Mouse (Mus musculus): ENCODE measurements around the gene Boc.
A peak's percentile ranks its signal among the peaks of the same experiment; 100 is the strongest.

Boc gene

DNA sequence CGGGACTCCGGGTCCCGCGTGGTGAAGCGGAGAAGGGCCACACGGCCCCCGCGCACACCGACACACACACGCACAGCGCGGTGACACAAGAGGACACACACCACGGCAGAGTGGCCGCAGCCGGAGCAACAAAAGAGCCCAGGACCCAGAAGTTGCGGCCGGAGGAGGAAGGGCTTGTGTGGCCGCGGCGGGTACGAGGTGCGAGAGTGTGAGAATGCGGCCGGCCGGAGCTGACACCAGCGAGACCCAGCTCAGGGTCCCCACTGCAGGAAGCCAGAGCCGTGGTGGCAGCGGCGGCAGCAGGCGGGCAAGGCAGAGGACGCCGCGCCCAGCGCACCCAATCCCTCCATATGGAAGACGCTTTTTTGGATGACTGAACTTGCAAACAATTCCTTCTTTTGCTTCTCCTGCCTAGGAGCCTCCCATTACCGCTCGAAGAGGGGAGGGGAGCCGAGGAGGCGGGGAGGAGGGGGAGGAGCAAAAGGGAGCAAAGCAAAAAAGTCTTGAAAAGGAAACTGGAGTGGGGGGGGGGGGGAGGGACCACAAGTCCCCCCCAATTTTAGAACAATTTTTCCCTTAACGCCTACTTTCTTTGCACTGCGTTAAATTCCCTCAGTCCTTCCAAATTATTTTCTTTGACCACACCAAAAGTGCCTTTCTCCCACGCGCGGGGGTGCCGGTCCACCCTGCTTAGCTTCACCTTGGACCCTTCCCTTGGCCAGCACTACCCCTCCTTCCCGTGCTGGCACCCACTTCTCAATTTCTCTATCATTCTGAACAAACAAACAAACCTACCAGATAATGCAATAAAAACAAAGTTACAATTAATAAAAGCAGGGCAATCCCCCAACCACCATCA, at the start of gene Boc:
Gene Boc, minus strand, starts transcription at position 427 of the 859 bp plus-strand sequence.
- peak; percentile 78 for DNase-seq (ENCODE audit: low read depth, low spot score)

GRCm38 (mm10) chr16:44606643-44607042, 47.9 kb upstream of the Boc start:
- DNase-seq (ENCODE audit: low read depth, low spot score), result no peak

DNA sequence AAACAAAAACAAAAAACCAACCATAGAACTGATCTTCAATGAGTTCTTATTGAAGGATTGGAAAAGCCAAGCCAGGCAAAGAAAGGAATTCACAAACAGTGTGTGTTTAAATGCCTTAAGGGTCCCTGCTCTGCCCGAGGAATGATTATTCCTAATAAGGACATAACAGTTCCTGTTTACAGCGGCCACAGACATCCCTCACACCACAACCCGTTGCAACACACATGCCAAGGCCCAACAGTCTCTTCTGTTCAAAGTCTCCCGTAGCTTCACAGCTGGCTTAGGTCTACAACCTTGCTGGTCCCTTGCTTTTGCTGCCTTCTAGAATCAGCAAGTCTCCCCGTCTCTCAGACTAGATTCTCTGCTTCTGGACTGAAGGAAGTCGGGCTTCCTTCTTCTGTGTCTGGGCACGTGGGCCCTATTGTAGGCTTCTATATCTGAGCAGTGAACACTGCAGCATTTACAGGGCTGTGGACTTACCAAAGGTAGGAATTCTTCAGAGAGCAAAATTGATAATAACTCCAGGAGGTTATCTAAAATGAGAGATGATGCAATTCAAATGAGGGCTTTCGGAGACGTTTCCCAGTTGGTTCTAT, 45.4 kb upstream of the Boc start:
- DNase-seq (ENCODE audit: low read depth, low spot score), result no peak

DNA sequence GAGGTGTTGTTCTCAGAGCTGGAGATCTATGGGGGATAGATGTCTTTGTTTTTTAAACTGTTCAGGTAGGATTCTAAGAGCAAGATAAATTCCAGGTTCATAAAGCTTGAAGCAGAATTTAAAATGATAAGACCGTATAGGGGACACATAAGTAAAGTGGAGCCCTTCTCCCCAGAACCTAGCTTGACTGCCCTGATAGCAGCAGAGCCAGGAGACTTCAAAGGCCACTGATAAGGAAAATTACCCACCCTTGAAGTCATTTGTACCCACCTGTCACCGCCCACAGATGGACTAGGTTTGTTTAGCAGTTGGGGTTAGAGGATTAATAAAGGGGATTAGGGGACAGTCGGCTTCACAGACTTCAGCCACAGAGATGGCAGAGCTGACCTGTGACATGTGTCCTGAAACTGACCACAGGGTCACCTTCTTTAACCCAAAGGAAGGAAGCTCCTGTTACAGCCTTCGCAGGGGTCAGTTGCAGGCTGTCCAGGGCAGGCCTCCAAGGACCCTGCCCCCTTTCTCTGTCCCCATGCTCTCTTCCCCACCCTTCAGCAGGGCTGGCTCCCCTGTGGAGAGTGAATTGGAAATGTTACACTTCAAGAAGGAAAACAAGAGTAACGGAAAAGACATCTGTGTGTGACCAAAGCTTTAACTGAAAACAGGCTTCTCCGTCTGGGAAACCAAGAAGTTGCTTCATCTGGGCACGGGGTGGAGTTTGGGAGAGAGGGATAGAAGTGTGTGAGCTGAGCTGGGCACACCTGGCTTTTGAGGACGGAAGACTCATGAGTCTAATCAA, 43.5 kb upstream of the Boc start:
- DNase-seq (ENCODE audit: low read depth, low spot score), result no peak

- peak; percentile 68 for DNase-seq (ENCODE audit: low read depth, low spot score)
These were observed 42.5 kb upstream of the Boc start for GRCm38 (mm10) chr16:44601182-44601581.

DNA sequence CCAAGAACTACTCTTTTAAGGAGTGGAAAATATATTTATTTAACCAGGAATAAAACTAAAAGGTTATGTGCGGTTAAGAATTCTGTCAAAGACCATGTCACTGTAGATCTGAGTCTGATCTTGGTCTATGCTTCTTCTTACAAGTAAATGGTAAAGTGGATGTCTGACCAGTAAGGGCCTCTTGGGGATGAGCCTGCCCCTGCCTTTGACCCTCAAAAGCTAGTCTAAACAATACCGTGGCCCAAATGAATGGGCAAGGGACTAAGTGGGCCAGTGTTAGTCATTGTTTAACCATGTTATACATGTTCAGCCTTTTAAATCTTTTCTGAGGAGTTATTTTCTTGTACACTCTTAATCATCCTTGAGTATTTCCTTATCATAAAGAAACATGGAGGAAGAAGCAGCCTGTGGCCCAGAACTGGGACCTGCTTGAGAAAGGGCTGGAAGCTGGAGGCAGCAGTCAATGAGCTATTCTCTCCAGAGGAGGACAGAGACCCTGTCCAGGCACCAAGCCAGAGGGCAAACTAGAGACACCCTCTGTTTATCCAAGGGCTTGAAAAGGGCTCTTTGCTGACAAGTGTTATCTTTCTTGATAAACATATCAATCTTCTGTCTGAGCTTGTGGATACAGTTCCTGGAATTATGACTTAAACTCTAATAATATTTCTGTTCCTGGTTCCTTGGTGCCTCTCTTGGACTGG, 38.6 kb upstream of the Boc start:
- no peak for DNase-seq (ENCODE audit: low read depth, low spot score)

GRCm38 (mm10) chr16:44589506-44589905, 30.8 kb upstream of the Boc start:
- DNase-seq (ENCODE audit: low read depth, low spot score), result no peak

DNA sequence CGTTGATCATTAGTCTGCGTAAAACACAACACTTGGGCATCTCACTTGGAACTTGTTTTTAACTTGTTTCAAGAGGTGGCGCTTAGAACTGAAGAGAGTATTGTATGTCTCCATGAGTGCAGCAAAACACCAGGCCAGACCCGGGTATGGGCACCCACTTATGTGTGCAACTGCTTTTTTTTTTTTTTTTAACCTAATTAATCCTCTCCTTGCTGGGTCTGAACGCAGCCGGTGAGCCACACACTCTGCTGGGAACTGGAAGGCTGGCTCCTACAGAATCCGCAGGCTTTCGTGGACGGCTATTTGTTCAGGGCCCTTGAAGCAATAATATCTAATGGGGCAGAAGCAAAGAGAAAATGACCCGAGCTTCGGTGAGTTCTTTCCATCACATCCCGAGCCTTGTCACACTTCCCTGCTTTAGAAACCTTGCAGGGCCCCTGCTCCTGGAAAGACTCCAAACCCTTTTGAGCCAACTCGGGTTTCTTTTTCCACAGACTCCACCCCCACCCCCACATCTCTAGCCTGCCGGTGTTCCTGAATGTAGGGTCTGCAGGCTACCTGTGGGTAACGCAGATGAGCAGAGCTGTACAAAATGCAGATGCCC, 20.8 kb upstream of the Boc start:
- peak; percentile 36 for DNase-seq (ENCODE audit: low read depth, low spot score)

GRCm38 (mm10) chr16:44578551-44578950, 19.9 kb upstream of the Boc start:
- DNase-seq (ENCODE audit: low read depth, low spot score), result no peak

- peak; percentile 79 for DNase-seq (ENCODE audit: low read depth, low spot score)
These were observed 9.4 kb upstream of the Boc start for GRCm38 (mm10) chr16:44568056-44568455.

- no peak for DNase-seq (ENCODE audit: low read depth, low spot score)
These were observed 6.9 kb upstream of the Boc start for GRCm38 (mm10) chr16:44565328-44566210.

DNA sequence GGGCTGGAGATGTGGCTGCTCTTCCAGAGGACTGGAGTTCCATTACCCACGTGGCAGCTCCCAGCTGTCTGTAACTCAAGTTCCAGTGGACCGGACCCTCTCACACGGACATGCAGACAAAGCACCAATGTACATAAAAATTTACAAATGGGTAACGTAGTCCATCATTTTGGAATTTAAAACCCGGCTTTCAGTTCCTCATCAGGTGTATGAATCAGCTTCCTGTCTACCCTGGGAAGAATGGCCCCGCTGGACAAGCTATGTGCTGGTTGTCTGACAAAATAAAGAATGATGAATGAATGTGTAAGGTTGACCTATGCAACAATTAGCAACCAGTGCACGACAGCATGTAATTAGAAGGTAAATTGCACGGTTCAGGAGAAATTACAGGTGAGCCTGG, 5.7 kb upstream of the Boc start:
- DNase-seq (ENCODE audit: low read depth, low spot score), result no peak

DNA sequence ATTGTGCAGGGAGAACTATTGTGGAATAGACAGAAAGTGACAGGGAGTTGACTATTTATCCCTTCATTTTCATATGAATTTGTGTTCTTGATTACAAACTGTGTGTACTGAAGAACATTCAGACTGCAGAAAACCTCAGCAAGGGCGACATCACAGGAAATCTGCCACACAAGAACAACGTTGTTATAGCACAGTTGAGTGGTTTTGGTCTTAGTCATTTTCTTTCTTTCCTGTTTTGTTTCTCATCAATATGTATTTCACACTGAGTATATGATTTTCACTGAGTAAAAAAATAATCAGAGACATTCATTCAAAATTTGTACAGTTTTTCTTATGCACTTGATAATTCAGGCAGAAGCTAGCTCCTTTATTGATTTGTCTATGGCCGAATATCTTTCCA, 3.4 kb upstream of the Boc start:
- no peak for DNase-seq (ENCODE audit: low read depth, low spot score)

DNA sequence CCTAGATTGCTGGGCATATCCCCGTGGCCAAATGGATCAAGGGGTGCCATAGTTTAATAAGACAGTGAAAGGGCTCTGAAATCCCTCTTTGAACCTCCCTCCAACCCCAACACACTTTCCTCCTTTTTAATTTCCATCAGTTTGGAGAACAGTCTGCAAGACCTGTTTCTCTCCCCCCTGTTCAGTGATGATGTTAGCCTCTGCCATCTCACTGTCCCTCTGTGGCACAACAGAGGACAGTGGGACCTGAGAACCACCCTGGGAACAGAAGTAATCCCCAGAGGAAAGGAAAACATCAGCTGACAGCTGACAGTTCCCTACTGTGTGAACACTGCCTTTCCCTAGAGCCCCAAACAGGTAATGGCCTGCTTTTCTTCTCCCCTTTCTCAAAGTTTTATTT, 1.5 kb upstream of the Boc start:
- DNase-seq (ENCODE audit: low read depth, low spot score), result no peak

DNA sequence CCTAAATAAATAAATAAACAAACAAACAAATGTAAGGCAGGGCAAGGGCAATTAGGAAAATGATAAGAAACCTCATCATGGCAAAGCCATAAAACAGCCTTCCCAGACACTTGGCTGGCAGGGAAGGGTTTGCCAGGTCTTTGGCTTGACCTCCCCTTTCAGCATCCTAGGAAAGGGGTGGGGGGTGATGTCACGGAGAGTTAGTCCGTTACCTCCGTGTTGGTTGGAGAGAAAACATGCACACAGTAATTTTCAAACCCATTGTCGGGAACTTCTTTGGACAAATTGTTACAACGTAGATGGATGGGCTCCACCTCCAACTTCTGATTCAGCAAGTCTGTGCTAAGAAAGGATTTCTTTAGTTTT, 616 bp upstream of the Boc start:
- DNase-seq (ENCODE audit: low read depth, low spot score), result no peak

DNA sequence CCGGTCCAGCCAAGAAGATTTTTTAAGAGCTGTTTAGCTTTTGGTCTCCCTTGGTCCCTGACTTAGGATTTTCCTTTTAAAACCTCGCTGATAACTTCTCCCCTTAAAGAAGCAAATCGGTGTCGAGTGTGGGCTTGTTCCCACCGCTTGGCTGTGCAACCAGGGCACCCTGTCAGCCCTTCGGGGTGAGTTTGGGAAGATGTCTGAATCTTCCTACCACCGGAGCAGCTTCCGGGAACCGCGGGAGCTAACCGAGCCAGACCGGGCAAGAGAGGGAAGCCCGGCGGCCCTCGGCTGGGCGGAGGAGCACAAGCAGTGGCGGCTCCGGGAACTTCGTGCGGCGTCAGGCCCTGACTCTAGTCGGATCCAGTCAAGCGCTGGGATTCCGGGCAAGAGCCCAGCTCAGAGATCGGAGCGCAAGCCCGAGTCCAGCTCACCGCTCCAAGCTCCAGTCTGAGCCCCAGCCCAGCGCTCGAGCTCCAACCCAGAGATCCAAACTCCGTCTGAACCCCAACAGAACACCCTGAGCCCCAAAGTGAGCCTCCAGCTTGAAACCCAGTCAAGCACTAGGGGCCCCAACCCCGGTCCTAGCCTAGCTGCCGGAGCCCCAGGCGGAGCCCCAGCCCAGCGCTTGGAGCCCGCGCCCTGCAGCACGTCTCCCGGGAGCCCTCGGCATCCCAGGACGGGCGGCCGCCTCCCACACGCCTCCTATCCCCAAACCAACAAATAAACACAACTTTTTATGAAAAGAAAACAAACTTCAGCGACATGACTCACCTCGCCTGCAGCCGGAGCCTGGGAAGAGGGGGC, 831 bp downstream of the Boc start:
- peak; percentile 80 for DNase-seq (ENCODE audit: low read depth, low spot score)

DNA sequence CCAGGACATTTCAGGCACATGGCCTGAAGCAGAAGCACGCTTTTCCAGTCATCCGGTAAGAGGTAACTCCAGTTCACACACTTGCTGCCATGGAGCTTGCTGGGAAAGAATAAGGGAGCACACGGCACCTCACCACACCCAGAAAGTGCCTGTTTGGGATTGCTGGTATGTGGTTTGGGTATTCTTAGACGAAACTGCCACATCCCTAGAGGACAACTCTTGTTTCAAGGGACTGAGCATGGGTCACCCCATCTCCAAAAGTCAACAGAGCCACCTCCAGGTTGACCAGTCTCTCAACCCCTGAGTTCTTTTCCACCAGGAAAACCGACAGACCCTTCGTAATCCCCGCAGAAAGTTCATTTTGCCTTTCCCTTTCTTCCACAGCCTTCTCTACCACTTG, 1.6 kb downstream of the Boc start:
- DNase-seq (ENCODE audit: low read depth, low spot score), result no peak

- no peak for DNase-seq (ENCODE audit: low read depth, low spot score)
These were observed 2.6 kb downstream of the Boc start for GRCm38 (mm10) chr16:44555791-44556709.

DNA sequence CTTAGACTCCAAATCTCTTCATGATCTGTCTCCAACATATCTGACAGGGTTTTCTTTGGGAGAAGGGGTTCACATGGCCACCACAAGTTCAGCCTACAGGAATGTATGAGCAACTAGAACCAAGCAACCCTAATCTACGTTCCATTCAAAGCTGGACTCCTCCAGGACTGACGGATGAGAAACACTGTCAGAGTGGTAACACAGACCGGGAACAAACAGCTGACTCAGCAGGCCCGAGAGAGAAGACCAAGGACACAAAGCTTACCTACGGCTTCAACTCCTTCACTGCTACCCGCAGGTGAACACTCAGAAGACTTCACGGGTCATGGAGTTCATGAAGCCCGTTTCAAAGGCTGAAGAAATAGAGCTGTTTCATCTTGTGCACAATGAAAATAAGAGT, 4.8 kb downstream of the Boc start:
- no peak for DNase-seq (ENCODE audit: low read depth, low spot score)
